Mouse (Mus musculus) olfactory bulb, adult 2 months (tissue): Measurements from ENCODE around the gene Fam126a. TPM values are rescaled to one million over a fixed set of nuclear protein-coding genes. Genes with fewer than 3 reads are reported as not detected.

Source experiments
- H3K27ac ChIP-seq: fragments of 200-500 bp; 2 replicates; pipeline ENCODE4 v1.5.1; 2012; ENCODE audit warnings: low read depth, low read length; ENCODE audit not compliant: insufficient read depth
- H3K4me1 ChIP-seq: fragments of 200-500 bp; 2 replicates; pipeline ENCODE4 v1.6.1; 2012; ENCODE audit warnings: low read length; ENCODE audit not compliant: control insufficient read depth, insufficient read depth
- H3K4me3 ChIP-seq: fragments of 200-500 bp; 2 replicates; pipeline ENCODE4 v1.5.1; 2012; ENCODE audit warnings: mild to moderate bottlenecking, low read depth, low read length, moderate library complexity; ENCODE audit not compliant: insufficient read depth
- POLR2A ChIP-seq: fragments of 200-500 bp; IDR thresholded peaks from 2 replicates; pipeline ENCODE4 v1.6.1; 2012; ENCODE audit warnings: mild to moderate bottlenecking, low read depth, low read length, moderate library complexity; ENCODE audit not compliant: insufficient read depth
- WGBS: fragments of 180-500 bp; shearing (Covaris S2); methylation state at CpG from one replicate; pipeline ENCODE4 v1.1.7; 2018; 5-methylcytosine and 5-hydroxymethylcytosine counted together
- polyA plus RNA-seq: library from polyadenylated mRNA; stranded (reverse); fragments of >200 nt; gene quantifications from 2 replicates; pipeline ENCODE4 v1.2.4, GENCODE M21; 2012; ENCODE audit warnings: low replicate concordance; ENCODE audit not compliant: missing spikeins, insufficient read depth, insufficient read length

Fam126a gene
- polyA plus RNA-seq, 1 experiment: not detected

DNA sequence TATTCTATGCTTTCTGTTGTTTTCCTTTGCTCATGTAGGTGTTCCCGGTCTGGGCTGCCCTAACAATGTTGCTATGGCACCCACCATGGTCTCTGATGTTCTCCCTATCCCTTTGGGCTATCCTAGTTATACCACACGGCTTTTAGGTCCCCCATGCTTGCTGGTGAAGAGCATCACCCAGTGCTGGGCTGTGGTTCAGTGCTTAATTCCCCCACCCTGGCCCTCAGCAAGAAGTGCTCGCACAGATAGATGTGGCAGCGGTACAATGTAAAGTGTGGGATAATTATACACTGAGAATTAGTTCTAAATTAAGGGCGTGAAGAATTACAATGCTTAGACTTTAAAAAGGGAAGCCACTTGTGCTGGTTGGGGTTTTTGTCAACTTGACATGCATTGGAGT is 164.5 kb downstream of the Fam126a start:
- H3K4me3 ChIP-seq: no peak overlapping the region
- H3K4me1 ChIP-seq: peaks cover 21% of the 10 kb centered on the region
- H3K27ac ChIP-seq: peak overlapping the region; percentile 83
- 34% methylated on average over 5 of the region's 5 CpGs for WGBS
- no peak for TF ChIP-seq POLR2A

Other genes starting within 250 kb of the Fam126a start
- not detected in 2 replicates for gene Pus7, start 247.0 kb downstream of the Fam126a start, polyA plus RNA-seq
- gene Rint1, start 243.0 kb downstream of the Fam126a start, polyA plus RNA-seq: not detected in 2 replicates
- not detected in 2 replicates for gene Tomm7, start 186.5 kb downstream of the Fam126a start, polyA plus RNA-seq
- not detected in 2 replicates for gene Klhl7, start 69.9 kb upstream of the Fam126a start, polyA plus RNA-seq
- not detected in 2 replicates for gene Nupl2, start 134.3 kb upstream of the Fam126a start, polyA plus RNA-seq